Mouse (Mus musculus) layer of hippocampus, postnatal 10 days (tissue): ENCODE measurements around the gene Wdr43. TPM values are rescaled to one million over a fixed set of nuclear protein-coding genes. Genes with fewer than 3 reads are reported as not detected.
"Not testable (repeated sequence)": the region's sequence is repeated elsewhere in the genome, so short reads cannot be mapped to it uniquely, and the experiment has no call there.

ENCODE experiments used
- DNase-seq, 2 experiments: peaks; one replicate each; pipeline ENCODE4 v3.0.0; 2021; ENCODE audit warnings: low spot score in 2 of 2
- long read RNA-seq: library from polyadenylated mRNA; stranded (forward); transcript quantifications from one replicate; pipeline ENCODE4 v2.0.0, GENCODE M21; 2023
- total RNA-seq, 2 experiments: library from RNA; stranded (reverse); gene quantifications; 2 replicates each; pipeline ENCODE4 v1.2.3; 2021

Gene Wdr43
- 10 to 100 TPM; 33.3 to 35.9 TPM for total RNA-seq
- long read RNA-seq, transcript Wdr43-201 (18 exons, 3,450 nt) = major isoform, 17 of 19 reads
- long read RNA-seq, partial matches to known transcripts = 0 of 19 reads
- long read RNA-seq, other reads (novel, unspliced or antisense) = 2 of 19 reads

DNA sequence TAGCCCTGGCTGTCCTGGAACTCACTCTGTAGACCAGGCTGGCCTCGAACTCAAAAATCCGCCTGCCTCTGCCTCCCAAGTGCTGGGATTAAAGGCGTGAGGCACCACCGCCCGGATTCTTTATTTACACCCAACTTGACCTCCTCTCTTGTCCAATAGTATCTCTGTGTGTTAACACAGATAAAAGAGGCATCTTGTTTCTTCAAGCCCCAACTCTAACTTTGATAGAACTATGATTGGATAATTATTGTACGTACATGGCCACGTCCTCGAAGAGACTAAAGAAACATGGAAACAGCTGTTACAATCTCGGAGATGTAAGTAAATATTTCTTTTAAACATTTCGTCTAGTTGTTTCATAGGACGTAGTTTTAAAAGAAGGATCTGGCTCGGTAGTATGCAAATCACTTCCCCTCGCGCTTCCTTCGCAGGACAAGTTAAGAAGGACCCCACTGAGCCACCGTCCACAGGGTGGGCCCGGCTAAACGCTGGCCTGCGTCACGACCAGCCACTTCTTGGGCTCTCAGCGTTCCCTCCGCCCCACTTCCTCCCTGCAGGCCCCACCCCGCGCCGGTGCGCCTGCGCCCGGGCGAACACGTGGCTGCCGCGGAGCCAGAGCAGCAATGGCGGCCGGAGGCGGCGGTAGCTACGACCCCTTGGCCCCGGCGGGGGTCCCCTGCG, at the start of gene Wdr43:
Gene Wdr43, plus strand, starts transcription at position 258 of the 681 bp plus-strand sequence.
- DNase-seq = peak; percentile 94 to 96

DNA sequence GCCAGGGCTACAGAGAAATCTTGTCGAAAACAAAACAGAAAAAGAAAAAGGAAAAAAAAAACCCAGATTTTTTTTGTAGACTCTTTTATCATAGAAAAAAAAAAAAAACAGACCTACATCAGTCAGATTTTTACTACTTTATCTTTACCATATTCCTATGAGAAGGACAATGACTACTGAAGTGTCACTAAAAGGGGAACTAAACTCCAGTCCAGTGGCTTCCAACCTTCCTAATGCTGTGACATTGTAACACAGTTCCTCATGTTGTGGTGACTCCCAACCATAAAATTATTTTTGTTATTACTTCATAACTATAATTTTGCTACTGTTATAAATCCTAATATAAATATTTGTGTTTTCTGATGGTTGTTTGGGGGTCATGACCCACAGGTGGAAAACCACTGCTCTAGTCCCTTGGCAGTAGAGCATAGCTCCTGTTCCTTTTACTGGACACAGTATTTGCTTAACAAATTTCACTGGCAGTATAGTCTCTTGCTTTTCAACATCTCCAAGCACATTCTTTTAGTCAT, 36.5 kb upstream of the Wdr43 start:
- no peak for DNase-seq

DNA sequence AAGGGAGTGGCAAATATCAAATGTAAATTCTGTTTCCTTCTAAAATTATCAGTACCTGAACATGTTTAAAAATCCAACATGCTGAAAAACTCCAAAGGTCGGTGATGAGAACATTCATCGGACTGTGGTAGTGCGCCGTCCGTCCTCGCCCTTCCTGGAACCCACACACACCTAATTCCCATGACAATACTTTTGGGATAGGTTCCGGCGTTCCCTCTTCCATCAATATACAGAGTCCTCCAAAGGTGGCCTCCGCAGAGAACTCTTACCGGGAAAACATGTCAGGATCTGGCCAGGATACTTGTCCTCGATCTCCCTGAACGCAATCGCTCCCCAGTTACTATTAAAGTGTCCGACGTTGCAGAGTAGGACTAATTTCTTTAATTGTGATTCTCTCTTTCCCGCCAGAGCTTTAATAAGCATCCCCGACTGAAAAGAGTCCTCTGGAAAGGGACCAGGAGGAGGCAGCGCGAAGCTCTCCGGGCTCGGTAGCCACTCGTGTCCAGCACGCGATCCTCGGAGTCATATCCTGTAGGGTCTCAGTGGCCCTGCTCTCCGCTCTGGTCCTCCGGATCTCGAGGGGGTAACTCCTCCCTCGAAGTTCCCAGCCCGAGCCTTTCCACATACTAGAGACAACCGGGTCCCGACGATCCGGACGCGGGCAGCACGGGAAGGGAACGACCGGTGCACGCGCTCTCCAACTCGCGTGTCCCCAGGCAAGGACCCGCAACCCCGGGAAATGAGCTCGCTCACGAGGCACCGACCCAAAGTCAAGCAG, 17.6 kb upstream of the Wdr43 start:
- no peak for DNase-seq

DNA sequence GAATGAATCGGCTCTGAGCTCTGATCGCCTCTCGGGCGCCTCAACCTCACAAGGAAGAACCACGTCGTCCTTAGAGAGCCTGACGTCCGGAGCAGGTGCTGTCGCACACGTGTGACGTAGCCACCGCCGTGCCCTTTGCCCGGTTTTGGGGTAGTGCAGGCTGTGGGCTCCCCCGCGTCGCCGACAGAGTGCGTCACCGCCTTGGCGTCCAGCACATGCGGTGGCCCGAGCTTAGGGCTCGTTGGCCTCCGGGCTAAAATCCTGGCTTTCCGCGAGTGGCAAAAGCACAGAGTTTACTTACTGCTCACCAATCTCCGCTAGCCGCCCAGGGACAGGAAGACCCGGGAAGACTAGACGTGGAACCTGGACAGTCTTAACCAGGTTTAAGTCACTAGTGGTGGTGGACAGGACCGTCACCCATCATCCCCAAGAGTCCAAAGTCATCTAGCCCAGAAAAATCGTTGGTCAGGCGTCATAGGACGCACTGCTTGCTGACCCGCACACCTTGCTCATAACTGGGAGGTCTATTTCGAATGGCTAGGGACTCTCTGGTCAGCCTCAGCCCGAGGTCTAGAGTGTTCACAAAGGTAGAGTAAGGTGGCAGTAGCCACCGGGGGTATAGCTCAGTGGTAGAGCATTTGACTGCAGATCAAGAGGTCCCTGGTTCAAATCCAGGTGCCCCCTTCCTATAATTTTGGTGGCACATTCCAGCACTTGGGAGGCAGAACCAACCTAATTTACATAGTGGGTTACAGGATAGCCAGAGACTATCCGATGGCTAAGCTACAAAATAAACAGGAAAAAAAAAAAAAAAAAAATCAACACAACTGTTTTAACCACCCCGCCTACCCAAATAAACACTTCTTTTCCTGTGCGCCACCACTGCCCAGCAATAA, 16.8 kb upstream of the Wdr43 start:
- peak; percentile 88 to 89 for DNase-seq

DNA sequence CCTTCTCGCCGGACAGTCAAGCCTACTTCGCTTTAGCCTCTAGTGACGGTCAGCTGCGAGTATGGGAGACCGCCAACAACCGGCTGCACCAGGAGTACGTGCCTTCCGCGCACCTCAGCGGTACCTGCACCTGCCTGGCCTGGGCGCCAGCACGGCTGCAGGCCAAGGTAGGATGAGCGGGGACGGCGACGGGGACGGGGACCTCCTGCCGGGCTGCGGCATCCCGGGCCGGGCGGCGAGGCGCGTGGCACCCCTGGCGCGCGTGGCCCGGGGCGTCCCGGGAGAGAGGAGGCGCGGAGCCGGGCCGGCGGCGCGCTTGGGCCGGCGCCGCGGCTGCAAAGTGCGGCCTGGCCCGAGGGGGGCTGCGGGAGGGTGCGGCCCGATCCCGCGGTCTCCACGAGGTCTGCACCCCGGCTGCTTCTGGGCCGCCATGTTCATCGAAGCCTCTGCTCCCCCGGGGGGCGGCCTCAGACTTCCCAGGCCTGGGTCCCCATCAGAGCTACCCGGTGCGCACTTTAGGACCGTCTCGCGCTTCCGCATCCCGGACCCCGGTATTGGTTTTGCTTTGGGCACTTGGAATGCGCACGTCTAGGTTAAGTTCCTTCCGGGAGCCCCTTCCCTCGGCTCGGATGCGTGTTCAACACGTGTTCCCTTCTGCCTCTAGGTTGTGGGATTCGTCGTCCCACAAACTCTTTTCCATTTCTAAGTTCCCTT, 781 bp downstream of the Wdr43 start:
- DNase-seq = peak; percentile 24 to 39

DNA sequence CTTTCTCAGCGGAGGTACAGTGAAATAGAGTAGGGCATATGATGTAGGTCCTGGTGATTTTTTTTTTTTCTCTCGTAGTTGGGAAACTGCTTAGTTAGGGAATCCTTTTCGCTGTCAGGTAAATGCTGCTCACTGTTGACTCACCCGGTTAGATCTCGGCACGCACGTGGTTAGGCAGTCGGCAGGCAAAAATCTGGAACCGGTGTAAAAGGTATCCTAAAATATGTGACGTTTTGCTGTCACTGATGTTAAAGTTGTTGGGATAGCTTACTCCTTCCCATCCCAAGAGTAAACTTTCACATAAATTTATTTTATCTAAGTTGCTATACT, 1.3 kb downstream of the Wdr43 start:
- DNase-seq = no peak

DNA sequence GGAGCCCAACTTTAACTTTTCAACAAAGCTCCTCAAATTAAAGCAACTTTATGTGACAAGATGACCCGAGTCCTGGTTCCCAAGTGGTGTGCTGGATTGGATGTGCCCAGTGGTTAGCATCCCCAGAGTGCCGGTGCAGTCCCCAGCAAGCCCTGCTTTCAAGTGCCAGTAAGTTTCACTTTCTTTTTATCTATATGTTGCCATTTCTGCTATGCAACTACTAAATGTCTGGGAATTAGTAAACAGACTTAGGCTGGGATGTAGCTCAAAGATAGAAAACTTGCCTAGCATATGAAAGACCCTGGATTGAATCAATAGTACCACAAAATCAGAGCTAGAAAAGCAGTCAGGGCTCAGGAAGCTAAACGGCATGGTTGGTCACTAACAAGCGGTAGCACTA, 2.3 kb downstream of the Wdr43 start:
- no peak for DNase-seq

DNA sequence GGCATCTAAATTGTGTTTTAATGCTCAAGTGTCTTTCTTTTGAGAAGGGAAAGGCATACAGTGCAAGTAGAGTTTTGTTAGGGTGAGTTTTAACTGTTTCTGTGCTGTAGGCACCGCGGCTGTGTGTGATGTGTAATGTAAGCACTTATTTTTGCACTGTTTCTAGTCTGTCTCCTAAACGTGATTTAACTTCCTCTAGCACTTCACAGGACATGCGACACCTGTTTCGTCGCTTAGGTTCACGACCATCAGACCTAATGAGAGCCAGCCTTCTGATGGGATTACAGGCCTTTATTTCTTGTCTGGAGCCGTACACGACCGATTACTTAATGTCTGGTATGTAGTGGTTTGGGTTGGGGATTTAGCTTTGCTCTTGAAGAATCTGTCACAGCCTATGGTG, 16.1 kb downstream of the Wdr43 start:
- DNase-seq = no peak

DNA sequence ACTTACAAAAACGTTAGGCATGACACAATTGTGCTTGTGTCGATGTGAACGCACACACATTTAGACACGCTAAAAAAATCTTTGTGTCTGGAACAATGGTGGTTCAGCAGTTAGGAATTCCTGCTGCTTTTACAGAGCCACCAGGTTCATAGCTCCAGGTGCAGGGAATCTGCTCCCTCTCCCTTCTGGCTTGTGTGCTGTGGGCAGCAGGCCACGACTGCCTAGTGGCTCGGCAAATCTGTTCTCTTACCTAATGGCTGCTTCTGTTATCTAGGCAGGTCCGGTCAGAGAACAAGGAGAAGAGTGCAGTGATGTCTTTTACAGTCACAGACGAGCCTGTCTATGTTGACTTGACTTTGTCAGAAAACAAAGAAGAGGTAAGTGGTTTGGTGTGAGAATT, 17.7 kb downstream of the Wdr43 start:
- no peak for DNase-seq

DNA sequence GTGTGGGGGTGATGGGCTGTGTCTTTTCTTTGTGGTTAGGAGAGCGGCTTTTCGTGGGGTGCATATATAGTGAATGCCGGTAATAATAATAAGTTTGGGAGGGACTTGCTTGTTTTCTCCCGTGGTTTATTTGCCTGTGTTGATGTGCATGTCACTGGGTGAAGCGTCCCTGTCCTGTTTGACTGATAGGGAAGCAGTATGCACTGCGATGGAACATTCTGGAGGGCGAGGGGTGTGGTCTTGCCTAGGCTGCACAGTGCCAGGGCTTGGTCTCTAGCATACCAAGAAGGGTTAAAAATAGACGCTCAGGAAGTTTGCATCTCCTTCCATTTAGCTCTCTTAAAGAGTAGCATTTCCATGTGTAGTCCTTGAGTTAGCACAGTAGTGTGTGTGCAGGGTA, 21.1 kb downstream of the Wdr43 start:
- no peak for DNase-seq

DNA sequence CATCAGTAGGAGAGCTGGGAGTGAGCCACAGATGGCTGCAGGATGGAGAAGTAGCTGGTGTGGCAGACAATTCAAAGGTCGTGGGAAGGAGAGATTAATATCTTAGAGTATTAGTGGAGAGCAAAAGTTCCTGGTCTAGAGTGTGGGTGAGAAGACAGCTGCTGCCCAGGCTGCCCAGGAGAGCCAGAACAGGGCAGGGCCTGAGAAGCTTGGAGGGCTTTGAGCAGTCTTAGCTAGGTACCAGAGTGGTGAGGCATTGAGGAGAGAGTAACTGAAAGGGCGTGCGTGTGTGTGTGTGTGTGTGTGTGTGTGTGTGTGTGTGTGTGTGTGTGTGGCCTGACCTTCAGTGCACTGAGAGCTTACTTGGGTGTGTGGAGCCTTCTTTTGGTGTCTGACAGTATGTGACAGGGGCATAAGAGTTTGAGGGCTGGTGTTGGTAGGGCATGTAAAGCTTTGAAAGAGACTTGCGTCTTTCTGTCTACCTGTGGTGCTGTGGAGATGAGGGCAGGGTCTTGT, 22.1 kb downstream of the Wdr43 start:
- no peak for DNase-seq

DNA sequence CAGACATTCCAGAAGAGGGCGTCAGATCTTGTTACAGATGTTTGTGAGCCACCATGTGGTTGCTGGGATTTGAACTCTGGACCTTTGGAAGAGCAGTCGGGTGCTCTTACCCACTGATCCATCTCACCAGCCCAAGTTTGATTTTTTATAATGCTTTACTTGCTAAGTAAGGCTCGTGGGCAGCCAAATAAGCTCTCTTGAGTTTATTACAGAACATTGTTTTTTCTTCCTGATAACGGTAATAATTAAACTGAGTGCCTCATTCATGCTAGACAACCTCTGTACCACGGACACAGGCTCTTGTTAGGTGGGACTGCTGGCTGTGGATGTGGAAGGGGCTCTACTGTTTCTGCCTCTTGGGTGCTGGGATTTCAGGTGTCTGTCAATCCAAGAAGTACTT, 23.4 kb downstream of the Wdr43 start:
- not testable (repeated sequence) for DNase-seq

DNA sequence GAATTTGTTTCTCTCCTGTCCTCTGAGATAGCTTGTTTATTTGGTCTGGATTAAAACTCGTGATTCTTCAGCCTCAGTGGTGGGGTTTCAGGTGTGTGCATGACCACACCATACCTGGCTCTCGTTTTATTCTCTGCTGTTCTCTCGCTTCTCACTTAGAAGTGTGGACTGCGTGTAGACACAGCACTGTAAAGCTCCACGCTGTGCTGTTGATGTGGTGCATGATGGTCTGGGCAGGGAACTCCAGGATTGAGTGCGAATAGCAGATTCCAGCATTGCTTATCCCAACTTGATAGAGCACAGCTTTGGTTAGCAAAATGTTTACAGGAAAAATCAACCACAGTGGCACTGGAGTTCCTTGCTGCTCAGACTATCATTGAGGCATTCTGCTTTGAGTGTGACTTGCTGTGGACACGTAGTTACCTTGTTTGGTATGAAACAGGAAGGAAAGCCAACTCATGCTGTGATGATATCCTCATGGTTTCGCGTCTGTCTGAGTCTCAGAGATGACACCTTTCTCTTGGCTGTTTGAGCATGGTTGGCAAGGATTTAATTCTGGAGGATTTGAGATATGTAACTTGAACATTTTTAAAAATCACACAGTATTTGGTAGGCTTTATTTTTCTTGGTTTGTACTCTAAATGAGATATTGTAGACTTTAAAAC, 24.9 kb downstream of the Wdr43 start:
- DNase-seq = no peak

DNA sequence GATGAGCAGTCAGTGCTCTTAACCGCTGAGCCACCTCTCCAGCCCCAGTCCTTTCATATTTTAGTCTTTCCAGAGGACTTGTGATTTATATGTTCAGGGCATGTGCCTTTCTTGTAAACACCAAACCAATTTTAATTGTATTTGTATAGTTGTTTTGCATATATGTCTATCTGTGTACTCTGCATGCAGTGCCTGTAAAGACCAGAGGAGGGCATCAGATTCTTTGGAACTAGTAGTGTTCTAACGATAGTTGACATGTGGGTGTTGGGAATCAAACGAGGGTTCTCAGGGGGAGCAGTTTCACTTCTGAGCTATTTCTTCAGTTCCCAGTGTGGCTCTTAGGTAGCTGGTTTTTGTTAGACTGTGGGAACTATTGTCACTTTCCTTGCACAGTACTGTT, 26.5 kb downstream of the Wdr43 start:
- no peak for DNase-seq

DNA sequence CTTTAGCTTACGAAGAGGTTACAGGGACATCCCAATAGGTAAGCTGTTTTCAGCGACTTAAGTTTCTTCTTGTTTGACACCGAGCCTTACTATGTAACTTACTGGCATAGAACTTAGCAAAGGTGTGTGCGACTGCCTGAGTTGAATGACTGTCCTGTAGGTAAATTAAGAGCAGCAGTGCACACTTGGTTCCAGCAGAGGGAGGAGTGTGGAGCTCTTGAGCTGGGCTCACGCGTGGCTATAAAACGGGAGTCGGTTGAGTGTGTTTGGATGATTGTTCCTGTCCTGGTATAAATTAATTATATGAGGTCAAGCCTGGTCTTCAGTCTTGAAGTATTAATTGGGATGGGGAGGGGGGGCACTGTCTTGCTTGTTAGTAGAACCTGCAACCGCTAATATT, 34.3 kb downstream of the Wdr43 start:
- no peak for DNase-seq

DNA sequence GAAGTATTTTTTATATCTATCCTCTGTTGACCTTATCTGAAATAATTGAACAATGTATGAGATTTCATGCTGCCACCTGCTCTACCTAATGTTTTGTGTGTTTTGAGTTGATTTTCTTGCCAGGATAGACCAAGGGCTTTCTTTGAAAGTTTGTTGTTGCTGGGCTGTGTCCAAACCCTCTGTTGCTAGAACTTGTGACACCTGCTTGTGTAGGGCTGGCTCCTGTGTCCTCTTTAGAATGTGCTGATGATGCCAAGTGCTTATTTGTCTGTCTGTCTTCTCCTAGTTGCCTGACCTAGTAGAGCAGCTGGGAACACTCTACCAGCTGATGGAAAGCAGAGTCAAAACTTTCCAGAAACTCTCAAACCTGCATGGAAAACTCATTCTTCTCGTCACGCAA, 36.8 kb downstream of the Wdr43 start:
- no peak for DNase-seq

DNA sequence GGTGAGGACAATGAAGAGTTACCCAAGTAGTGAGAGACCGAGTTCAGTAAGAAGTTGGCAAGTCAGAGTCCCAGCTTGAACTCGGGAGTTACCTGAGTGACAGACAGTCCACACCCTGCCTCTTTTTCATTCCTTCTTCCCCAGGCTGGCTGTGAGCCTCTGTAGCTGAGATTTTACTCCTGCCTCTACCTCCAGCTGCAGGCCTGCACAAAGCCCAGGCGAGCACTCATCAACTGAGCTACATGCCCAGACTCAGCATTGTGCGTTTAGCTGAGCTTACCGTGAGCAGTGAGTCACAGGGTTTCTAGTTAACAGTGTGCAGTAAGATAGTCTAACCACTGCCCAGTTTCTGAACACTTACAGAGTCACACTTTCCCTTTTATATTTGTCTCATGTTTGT, 37.2 kb downstream of the Wdr43 start:
- DNase-seq = no peak

DNA sequence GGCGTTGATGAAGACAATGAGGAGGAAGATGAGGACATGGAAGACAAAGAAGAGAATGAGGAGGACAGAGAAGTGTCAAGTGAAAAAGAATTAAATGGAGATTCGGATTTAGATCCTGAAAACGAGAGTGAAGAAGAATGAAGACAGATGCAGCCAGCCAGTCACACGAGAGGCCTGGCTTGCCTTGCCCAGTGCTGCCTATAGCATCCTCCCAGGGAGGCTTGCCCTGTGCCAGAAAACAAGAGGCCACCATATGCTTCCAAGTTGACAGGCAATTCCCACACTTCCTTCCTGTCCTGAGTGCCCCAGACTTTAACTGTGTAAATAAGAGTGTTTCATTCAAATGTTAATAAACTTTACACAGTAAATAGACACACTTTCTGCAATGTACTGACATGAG, 41.8 kb downstream of the Wdr43 start:
- no peak for DNase-seq

DNA sequence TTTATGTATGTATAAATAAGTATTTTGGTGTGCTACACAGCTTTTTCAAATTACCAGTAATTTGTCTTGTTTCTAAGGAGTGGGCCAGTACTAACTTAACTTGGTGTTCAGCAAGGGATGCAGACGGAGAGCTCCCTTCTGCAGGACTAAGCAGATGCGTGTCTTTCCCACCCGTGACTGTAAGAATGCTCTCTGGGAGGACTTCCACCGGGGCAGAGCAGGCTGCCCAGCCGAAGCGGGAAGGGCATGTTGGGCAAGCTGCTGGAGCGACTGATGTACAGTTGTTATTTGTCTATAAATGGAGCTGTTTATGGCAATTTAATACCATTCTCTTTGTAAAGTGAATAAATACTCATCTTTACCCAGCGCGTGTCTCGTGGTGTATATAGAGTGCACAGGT, 43.0 kb downstream of the Wdr43 start:
- no peak for DNase-seq

DNA sequence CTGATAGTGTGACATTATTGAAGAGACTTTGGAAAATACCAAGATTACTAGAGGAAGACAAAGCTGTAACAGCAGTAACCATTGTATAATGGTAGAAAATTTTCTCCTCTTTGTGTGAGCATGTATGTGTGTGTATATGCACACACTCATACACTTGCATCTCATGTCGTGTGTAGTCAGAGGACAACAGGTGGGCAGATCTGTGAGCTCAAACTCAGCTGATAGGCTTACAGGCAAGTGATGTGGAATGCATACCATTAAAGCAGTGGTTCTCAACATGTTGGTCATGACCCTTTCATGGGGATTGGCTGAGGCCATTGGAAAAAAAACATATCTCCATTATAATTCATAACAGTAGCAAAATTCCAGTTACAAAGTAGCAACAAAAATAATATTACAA, 44.7 kb downstream of the Wdr43 start:
- DNase-seq = no peak
